Mouse (Mus musculus) liver, postnatal 0 days (tissue): ENCODE data around the gene 1700067K01Rik.

Source experiments
- CTCF ChIP-seq: sonication (generic); IDR thresholded peaks from 2 replicates; pipeline ENCODE4 v1.5.1; 2016; ENCODE audit warnings: antibody characterized with exemption, low read depth
- EP300 ChIP-seq: IDR thresholded peaks from 2 replicates; pipeline ENCODE4 v1.6.1; 2016; ENCODE audit warnings: antibody characterized with exemption, low read depth, mild to moderate bottlenecking

GRCm38 (mm10) chr8:83971661-83972060, 29.6 kb upstream of the 1700067K01Rik start:
- TF ChIP-seq CTCF: no peak
- TF ChIP-seq EP300: no peak
